Mouse (Mus musculus): ENCODE data around the gene Ptprn. TPM values are rescaled to one million over a fixed set of nuclear protein-coding genes. Genes with fewer than 3 reads are reported as not detected.

Gene Ptprn
- polyA plus RNA-seq, 1 experiment from 2014 or later = 0.45 TPM

GRCm38 (mm10) chr1:75210136-75211087 lies 53.9 kb downstream of the Ptprn start, which contains the start of the genes Glb1l and Stk16:
TSS of gene Glb1l (minus strand) at chr1:75210813.
TSS of gene Stk16 (plus strand) at chr1:75210838.
- peak within 1 kb of the TSS; percentile 80 for H3K4me2 ChIP-seq
- peak; percentile 93 for ATAC-seq (replicated peaks; ENCODE audit: insufficient number of reproducible peaks, insufficient read depth, low FRiP score, low read depth)
- H3K4me1 ChIP-seq (replicated peaks) = peaks cover 38% of the 10 kb centered on the region
- peak within 1 kb of the TSS; percentile 91 for H3K4me3 ChIP-seq
- H3K27ac ChIP-seq = peak within 1 kb of the TSS; percentile 62
- H3K27me3 ChIP-seq = peaks cover 8% of the 10 kb centered on the region; the same call in 1 of the 2 replicates
- WGBS = 6% methylated on average over 42 of the region's 42 CpGs
- H3K9me3 ChIP-seq (replicated peaks) = no peaks in the 10 kb centered on the region
- H3K36me3 ChIP-seq = peaks cover 22% of the 10 kb centered on the region
- peak within 1 kb of the TSS; percentile 93 for H3K9ac ChIP-seq

- 12% methylated on average over 34 of the region's 34 CpGs for WGBS
- Histone ChIP-seq H3K9me3 (replicated peaks) (no peaks in the 10 kb centered on the region), H3K4me1 (replicated peaks) (peaks cover 32% of the 10 kb centered on the region), H3K4me3 (peak overlapping the region; percentile 48), H3K9ac (peak overlapping the region; percentile 58), H3K27ac (no peak overlapping the region), H3K27me3 (peaks cover 8% of the 10 kb centered on the region; the same call in 1 of the 2 replicates), H3K4me2 (peak overlapping the region; percentile 80), H3K36me3 (peaks cover 13% of the 10 kb centered on the region)
- no peak for ATAC-seq (replicated peaks; ENCODE audit: insufficient number of reproducible peaks, insufficient read depth, low FRiP score, low read depth)
These were observed 55.2 kb downstream of the Ptprn start for GRCm38 (mm10) chr1:75208967-75209678.

- 73% methylated on average over 1 of the region's 1 CpGs for WGBS
These were observed 63.1 kb downstream of the Ptprn start for GRCm38 (mm10) chr1:75201236-75201635.

More at GRCm38 (mm10) chr1:75201236-75201635, 63.1 kb downstream of the Ptprn start:
- Histone ChIP-seq H3K4me3 (no peak overlapping the region), H3K4me1 (replicated peaks) (no peaks in the 10 kb centered on the region), H3K9ac (no peak overlapping the region), H3K9me3 (replicated peaks) (no peaks in the 10 kb centered on the region), H3K36me3 (peaks cover 39% of the 10 kb centered on the region), H3K27ac (no peak overlapping the region), H3K27me3 (no peaks in the 10 kb centered on the region), H3K4me2 (no peak overlapping the region)
- ATAC-seq (replicated peaks; ENCODE audit: insufficient number of reproducible peaks, insufficient read depth, low FRiP score, low read depth) = no peak

Small RNAs within 50 kb of the gene (microRNA-seq; reads per million reads assigned to microRNA genes)
- gene Gm27943 = not detected

Other genes starting within 250 kb of the Ptprn start
- 7.2 and 8.9 TPM in 2 replicates for gene Nhej1, start 139.3 kb downstream of the Ptprn start, polyA plus RNA-seq (2015; fragmentation: Nextera tagmentation; extraction: Ambion mirVana)
- gene Slc23a3, start 130.6 kb downstream of the Ptprn start, polyA plus RNA-seq (2015; fragmentation: Nextera tagmentation; extraction: Ambion mirVana) = 0.53 and 1.2 TPM in 2 replicates
- gene Cnppd1, start 121.8 kb downstream of the Ptprn start, polyA plus RNA-seq (2015; fragmentation: Nextera tagmentation; extraction: Ambion mirVana) = 33.7 and 39.3 TPM in 2 replicates
- 30.7 and 41.6 TPM in 2 replicates for gene Retreg2, start 121.7 kb downstream of the Ptprn start, polyA plus RNA-seq (2015; fragmentation: Nextera tagmentation; extraction: Ambion mirVana)
- gene Zfand2b, start 95.9 kb downstream of the Ptprn start, polyA plus RNA-seq (2015; fragmentation: Nextera tagmentation; extraction: Ambion mirVana) = 26.5 and 32.5 TPM in 2 replicates
- 12.9 and 14.1 TPM in 2 replicates for gene Abcb6, start 84.1 kb downstream of the Ptprn start, polyA plus RNA-seq (2015; fragmentation: Nextera tagmentation; extraction: Ambion mirVana)
- 24.3 and 25.9 TPM in 2 replicates for gene Ankzf1, start 72.4 kb downstream of the Ptprn start, polyA plus RNA-seq (2015; fragmentation: Nextera tagmentation; extraction: Ambion mirVana)
- 27.1 and 31.0 TPM in 2 replicates for gene Atg9a, start 72.3 kb downstream of the Ptprn start, polyA plus RNA-seq (2015; fragmentation: Nextera tagmentation; extraction: Ambion mirVana)
- 9.4 and 11.4 TPM in 2 replicates for gene Glb1l, start 53.7 kb downstream of the Ptprn start, polyA plus RNA-seq (2015; fragmentation: Nextera tagmentation; extraction: Ambion mirVana)
- 73.6 and 96.9 TPM in 2 replicates for gene Stk16, start 53.7 kb downstream of the Ptprn start, polyA plus RNA-seq (2015; fragmentation: Nextera tagmentation; extraction: Ambion mirVana)
- 41.9 and 56.7 TPM in 2 replicates for gene Tuba4a, start 44.6 kb downstream of the Ptprn start, polyA plus RNA-seq (2015; fragmentation: Nextera tagmentation; extraction: Ambion mirVana)
- 0.23 TPM in 1 of 2 replicates, not detected in the other for gene A630095N17Rik, start 32.4 kb downstream of the Ptprn start, polyA plus RNA-seq (2015; fragmentation: Nextera tagmentation; extraction: Ambion mirVana)
- gene Dnajb2, start 28.1 kb downstream of the Ptprn start, polyA plus RNA-seq (2015; fragmentation: Nextera tagmentation; extraction: Ambion mirVana) = 41.4 and 43.0 TPM in 2 replicates
- gene Resp18, start 13.9 kb upstream of the Ptprn start, polyA plus RNA-seq (2015; fragmentation: Nextera tagmentation; extraction: Ambion mirVana) = 0.18 and 2.4 TPM in 2 replicates
- 108 and 123 TPM in 2 replicates for gene Dnpep, start 53.5 kb upstream of the Ptprn start, polyA plus RNA-seq (2015; fragmentation: Nextera tagmentation; extraction: Ambion mirVana)
- 374 and 419 TPM in 2 replicates for gene Des, start 95.8 kb upstream of the Ptprn start, polyA plus RNA-seq (2015; fragmentation: Nextera tagmentation; extraction: Ambion mirVana)
- gene Speg, start 110.8 kb upstream of the Ptprn start, polyA plus RNA-seq (2015; fragmentation: Nextera tagmentation; extraction: Ambion mirVana) = 44.5 and 54.4 TPM in 2 replicates
- gene Gmppa, start 171.4 kb upstream of the Ptprn start, polyA plus RNA-seq (2015; fragmentation: Nextera tagmentation; extraction: Ambion mirVana) = 63.9 and 81.8 TPM in 2 replicates
- gene Asic4, start 185.9 kb upstream of the Ptprn start, polyA plus RNA-seq (2015; fragmentation: Nextera tagmentation; extraction: Ambion mirVana) = 0.40 and 0.81 TPM in 2 replicates
- 23.9 and 36.6 TPM in 2 replicates for gene Chpf, start 214.8 kb upstream of the Ptprn start, polyA plus RNA-seq (2015; fragmentation: Nextera tagmentation; extraction: Ambion mirVana)
- gene Tmem198, start 215.0 kb upstream of the Ptprn start, polyA plus RNA-seq (2015; fragmentation: Nextera tagmentation; extraction: Ambion mirVana) = 0.39 and 0.80 TPM in 2 replicates
- gene Obsl1, start 241.9 kb upstream of the Ptprn start, polyA plus RNA-seq (2015; fragmentation: Nextera tagmentation; extraction: Ambion mirVana) = 95.1 and 122 TPM in 2 replicates
- 4.1 and 5.9 TPM in 2 replicates for gene Inha, start 242.6 kb upstream of the Ptprn start, polyA plus RNA-seq (2015; fragmentation: Nextera tagmentation; extraction: Ambion mirVana)